Mouse (Mus musculus) thymus, postnatal 25 days (tissue): Measurements from ENCODE around the gene Aprt.
A peak's percentile ranks its signal among the peaks of the same experiment; 100 is the strongest.

Experiments
- DNase-seq: peaks from one replicate; pipeline ENCODE4 v3.0.0; 2022

Aprt gene

GRCm38 (mm10) chr8:122526526-122527170, 50.1 kb downstream of the Aprt start:
- DNase-seq = peak; percentile 26

- DNase-seq = no peak
Measured at GRCm38 (mm10) chr8:122526084-122526483, 50.6 kb downstream of the Aprt start.

- no peak for DNase-seq
Measured at GRCm38 (mm10) chr8:122525004-122525403, 51.7 kb downstream of the Aprt start.
